Mouse (Mus musculus): Measurements from ENCODE around the gene Gm45062.

Gm45062 gene

GRCm38 (mm10) chr6:8420187-8420503 is 160.9 kb downstream of the Gm45062 start:
- no peak for DNase-seq

DNA sequence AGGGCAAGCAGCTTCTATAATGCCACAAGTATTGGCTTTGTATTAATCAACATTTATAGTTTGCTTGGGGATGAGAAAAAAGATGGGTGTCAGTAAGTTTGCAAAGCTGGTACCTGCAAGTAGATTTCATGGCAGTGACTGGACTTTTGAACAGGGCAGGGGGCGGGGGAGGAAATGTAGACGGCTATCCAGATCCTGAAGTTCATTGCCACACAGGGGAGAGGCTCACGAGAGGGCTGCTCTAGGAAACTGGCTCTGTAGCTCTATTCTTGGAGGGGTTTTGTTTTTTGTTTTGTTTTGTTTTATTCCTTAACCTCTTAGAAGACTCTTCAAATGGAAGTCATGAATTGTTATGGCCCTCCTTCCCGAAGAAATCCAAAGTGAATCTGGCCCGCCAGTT is 162.2 kb downstream of the Gm45062 start:
- DNase-seq, result no peak

GRCm38 (mm10) chr6:8421959-8422581 is 162.8 kb downstream of the Gm45062 start:
- no peak for DNase-seq

DNA sequence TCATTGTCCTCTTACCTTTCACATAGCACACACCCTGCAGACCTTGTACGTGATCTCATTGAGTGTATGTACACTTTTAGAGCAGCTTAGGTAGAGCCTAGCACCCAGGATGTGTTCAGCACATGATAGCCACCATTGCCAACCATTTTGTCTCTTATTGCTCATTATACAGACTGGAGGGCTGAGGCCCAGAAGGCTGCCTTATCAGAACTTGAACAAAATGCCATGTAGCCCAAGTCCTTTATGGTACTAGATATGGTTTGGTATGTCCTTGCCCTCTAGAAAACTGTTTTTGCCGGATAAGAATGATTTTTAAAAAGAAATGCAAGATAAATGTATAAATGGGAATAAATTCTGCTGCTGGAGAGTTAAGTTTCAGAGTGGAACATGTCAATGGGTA is 163.9 kb downstream of the Gm45062 start:
- DNase-seq, result no peak

DNA sequence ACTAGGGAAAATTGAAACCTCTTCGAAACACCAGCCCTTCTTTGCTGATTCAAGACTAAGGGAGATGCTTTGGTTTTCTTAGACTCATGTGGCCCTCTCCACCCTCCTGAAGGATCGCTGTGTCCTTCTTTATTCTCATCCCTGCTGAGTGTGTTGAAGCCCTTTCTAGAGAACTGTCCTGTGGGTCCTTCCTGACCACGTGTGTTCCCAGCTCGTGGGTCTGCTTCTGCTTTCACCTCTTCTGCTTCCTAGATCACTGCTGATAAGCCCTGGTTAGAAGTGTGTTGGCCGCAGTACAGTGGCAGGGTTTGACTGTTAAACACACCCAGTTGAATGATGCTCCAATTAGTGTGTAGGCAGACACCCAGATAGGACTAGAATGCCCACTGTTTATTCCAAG is 168.4 kb downstream of the Gm45062 start:
- no peak for DNase-seq

DNA sequence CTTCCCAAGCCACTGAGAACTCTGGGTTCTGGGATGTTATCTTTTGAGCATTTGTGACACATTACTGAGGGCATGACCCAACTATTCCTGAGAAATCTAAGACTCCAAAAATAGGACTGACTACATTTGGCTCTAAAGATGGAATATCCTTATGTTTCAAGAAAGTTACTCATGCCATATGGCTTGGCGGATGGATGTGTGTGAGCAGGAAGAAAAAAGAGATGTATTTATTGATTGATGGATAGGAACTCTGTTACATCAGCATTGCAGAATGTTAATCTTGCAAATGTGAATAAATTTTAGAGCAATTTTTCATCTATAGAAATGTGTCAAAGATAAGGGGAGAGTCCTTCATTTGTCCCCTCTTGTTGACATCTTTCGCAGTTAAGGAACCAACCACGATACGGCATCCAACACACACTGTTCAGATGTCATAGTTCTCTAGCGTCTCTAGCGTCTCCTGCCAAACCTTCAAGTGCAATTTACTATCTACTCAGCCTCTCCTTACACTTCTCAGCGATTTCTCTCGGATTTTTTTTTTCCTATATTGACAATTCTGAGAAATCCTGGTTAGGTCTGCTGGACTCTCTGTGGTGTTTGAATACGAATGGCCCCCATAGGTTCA is 171.5 kb downstream of the Gm45062 start:
- DNase-seq, result no peak

- no peak for DNase-seq
Measured at GRCm38 (mm10) chr6:8433179-8433578, 173.9 kb downstream of the Gm45062 start.

DNA sequence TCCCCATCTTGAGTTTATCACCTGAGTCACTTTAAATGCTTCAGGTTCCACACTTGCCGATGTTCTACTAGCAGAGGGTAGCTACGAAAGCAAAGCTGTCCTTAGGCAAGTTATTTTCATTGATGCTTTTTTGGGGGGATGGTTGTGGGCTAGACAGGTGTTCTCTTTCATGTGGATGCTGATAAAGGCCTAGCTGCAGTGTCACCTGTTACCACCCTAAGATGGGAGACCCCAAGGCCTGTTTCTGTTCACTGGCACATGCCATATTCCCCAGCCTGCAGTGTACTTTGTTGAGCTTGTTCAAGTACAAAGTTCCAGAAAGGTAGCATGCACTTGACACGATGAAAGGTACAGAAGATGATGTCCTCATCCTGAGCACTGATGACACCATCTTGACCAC is 178.7 kb downstream of the Gm45062 start:
- no peak for DNase-seq

DNA sequence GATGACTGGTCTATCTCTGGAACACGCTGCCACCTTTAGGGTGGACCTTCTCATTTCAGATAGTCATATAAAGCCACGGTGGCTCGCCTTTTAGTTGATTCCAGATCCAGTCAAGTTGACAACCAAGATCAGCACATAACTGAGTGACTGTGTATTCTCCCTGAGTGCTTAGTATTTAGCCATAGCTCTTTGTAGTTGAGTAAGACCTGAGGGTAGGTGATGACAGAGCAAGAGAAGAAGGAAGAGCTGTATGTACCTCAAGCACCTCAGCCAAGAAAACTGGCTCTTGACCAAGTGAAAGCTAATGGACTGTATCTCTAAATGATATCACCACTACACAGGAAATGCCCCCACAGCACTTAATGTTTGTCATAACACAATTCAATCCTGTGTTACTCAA is 182.6 kb downstream of the Gm45062 start:
- DNase-seq, result no peak

- DNase-seq, result peak; percentile 15
Measured at GRCm38 (mm10) chr6:8446786-8447185, 187.5 kb downstream of the Gm45062 start.

DNA sequence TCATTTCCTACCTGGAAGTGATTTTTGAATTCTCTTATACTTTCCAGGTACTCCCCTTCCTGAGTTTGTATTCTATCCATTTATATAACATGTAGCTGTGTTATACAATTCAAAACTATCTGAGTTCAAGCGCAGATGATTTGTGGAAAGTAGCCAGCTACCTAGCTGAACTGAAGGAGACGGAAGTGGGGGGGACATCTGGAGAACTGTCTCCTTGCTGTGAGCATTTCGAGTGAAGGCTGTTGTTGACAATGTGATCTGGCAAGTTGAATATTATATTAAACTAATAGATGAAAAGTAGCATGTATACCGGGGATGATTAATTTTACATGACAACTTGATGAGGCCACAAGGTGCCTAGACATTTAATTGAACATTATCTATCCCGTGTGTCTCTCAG is 196.3 kb downstream of the Gm45062 start:
- no peak for DNase-seq

DNA sequence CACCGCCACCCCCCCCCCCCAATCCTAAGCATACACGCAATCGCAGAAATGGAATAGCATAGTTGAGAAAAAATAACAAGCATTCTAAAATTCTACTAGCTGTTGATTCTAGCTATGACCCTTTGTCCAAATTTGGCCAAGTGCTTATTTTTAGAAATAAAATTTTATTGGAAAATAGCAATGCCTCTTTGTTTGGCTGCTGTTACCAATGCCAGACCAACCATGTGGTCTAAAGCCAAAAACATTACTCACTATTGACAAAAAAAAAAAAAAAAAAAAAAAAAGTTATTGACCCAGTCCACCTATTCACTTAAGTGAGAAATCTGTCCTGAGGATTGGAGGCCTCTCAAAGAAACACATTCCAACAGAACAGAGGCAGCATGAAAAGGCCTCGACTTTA is 199.3 kb downstream of the Gm45062 start:
- no peak for DNase-seq

DNA sequence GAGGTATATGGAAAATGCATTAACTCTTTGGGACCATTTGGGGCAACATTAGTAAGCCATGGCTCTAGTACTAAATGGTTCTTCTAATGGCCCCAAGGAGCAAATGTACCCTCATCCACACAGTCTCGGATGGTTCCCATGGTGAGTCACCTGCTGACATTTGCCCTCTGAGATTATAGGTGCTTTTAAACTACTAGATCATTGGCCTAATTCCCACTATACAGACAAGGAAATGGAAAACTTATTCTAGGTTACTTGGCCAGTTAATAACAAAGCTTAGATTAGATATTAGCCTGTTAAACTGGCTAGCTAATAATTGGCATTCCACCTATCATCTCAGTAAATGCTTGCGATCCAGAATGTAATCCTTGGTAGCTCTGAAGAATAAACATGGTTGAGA is 203.2 kb downstream of the Gm45062 start:
- DNase-seq, result no peak

GRCm38 (mm10) chr6:8465388-8465787 is 206.1 kb downstream of the Gm45062 start:
- no peak for DNase-seq

GRCm38 (mm10) chr6:8465985-8466384 is 206.7 kb downstream of the Gm45062 start:
- no peak for DNase-seq

- DNase-seq, result no peak
Measured at GRCm38 (mm10) chr6:8467667-8468337, 208.6 kb downstream of the Gm45062 start.

- DNase-seq, result no peak
Measured at GRCm38 (mm10) chr6:8469918-8470317, 210.7 kb downstream of the Gm45062 start.

- DNase-seq, result no peak
Measured at GRCm38 (mm10) chr6:8472125-8472524, 212.9 kb downstream of the Gm45062 start.

DNA sequence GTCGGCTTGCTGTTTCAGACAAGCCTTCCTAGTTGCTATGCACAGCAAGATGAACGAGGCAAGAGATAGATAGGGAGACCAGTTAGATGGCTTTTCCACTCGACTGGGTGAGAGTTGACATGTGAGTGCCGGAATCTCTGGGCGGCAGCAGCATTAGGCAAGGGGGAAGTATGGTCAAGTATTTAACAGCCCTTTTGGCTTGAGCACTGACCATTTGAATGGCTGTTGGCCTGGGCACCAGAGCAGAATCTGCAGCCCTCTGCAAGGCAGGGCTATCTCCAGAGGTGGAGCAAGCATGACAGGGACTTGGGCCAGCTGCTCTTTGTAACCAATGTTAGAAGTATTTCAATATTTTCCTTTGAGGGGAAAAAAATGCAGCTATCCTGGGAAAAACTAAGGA is 213.7 kb downstream of the Gm45062 start:
- DNase-seq, result no peak

DNA sequence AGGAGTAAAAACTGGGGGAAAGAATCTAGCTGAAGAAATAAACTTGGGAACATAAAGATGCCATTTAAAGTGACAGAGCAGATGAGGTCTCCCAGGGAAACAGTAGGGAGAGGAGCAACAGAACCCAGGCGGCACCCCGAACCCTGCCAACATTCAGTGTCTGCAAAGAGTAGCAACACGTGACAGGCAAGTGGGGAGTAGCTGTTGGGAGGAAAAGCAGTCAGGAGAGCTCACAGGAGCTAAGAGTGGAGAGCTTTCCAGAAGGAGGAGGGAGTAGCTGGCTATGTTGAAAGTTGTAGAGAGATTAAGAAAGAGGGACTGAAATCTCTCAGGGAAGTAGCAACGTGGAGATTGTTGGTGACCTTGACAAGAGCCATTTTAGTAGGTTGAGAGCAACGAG is 214.2 kb downstream of the Gm45062 start:
- no peak for DNase-seq

DNA sequence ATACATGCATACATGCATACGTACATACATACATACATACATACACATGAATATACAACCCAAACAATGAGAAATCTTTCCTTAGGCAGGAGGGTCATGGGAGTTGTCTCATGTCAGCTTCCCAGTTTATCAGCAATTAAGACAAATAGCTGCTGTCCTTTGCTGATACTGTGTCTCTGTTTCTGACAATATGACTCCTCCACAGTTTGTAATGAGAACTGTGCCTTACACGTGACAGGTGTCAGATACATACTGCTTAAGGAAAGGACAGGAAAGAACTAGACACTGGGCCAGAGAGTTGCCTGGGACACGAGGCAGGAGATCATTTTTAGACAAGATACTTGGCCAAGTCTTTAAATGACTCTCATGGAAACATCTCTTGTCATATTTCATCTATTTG is 215.1 kb downstream of the Gm45062 start:
- DNase-seq, result no peak

- no peak for DNase-seq
Measured at GRCm38 (mm10) chr6:8474820-8475219, 215.6 kb downstream of the Gm45062 start.

GRCm38 (mm10) chr6:8479176-8479575 is 219.9 kb downstream of the Gm45062 start:
- DNase-seq, result no peak

DNA sequence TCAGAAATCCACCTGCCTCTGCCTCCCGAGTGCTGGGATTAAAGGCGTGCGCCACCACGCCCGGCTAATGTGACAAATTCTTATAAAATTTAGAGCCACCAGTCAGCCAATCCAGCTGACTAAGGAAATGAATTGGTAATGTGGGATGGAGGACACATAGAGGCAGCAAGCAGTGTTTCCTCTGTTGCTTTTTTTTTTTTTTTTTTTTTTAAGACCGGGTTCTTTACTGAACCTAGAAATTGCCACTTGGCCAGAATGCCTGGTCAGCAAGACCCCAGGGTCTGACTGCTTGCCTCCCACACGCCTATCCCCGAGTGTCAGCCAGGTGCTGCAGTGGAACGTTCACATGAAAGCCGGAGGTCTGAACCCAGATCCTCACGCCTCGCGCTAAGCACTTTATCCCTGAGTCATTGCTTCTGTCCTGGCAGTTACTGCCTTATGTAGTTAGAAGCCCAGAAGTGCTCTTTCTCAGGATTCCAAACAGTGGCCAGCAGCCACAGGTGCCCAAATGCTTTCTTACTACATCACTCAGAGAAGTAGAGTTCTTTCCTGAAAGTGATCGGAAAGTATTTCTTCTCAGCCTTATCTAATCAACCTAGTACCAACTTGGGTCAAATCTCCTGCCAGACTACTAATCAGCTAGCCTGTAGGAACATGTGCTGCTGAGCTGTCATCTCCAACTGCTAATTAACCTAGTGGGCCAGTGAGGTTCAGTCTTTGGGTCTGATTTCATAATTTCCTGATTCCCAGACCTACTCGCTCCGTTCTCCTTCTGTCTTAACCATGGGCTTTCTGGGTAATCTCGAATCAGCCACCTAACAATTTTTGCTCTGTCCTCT is 225.4 kb downstream of the Gm45062 start:
- peak; percentile 35 for DNase-seq
